Mouse (Mus musculus) myocyte (in vitro differentiated cells): ENCODE measurements at regions not wholly inside any gene's neighbourhood (a gene's known extent, or its start where the extent isn't known, plus 50 kb on each side); places are given as distances from the start of the nearest gene placed in this dataset.

Experiments
- CEBPB ChIP-seq: IDR thresholded peaks from 2 replicates; pipeline ENCODE4 v1.6.1; 2011; ENCODE audit warnings: mild to moderate bottlenecking, moderate library complexity; ENCODE audit not compliant: poor library complexity, insufficient read depth, severe bottlenecking
- MAX ChIP-seq: IDR thresholded peaks from one replicate; pipeline ENCODE4 v1.6.1; 2011; ENCODE audit warnings: low read depth, mild to moderate bottlenecking, control low read depth
- MYOD1 ChIP-seq, 3 experiments: IDR thresholded peaks; one replicate each; pipeline ENCODE4 v1.6.1; 2011; ENCODE audit warnings: control low read depth in 2 of 3, low read depth in 2 of 3, mild to moderate bottlenecking in 2 of 3, moderate library complexity in 1 of 3; ENCODE audit not compliant: insufficient read length in 2 of 3, control insufficient read depth in 1 of 3
- POLR2A ChIP-seq: IDR thresholded peaks from one replicate; pipeline ENCODE4 v1.6.1; 2011; ENCODE audit warnings: low read depth, mild to moderate bottlenecking, control low read depth, moderate library complexity; ENCODE audit not compliant: insufficient read length
- SRF ChIP-seq: IDR thresholded peaks from one replicate; pipeline ENCODE4 v1.6.1; 2011; ENCODE audit warnings: low read depth; ENCODE audit not compliant: control insufficient read depth, insufficient read length
- TCF3 ChIP-seq: IDR thresholded peaks from one replicate; pipeline ENCODE4 v1.6.1; 2011; ENCODE audit warnings: low read depth, control low read depth; ENCODE audit not compliant: insufficient read length

DNA sequence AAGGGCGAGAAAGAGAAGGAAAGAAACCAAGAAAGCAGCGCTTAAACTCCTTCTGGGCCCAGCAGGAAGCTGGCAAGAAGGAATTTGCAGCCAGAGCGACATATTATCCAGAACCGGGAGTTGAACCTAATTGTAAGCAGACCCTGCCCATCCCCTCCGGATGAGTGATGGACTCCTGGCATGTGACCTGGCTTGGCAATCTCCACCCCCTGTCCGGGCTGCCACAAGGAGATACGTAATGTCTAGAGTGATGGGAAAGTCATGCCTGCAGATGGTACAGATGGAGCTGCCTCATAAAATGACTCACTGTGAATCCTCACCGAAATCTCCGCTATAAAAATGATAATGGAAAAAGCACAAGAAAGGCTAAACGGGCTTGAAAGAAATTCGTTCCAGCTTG lies 133.1 kb downstream of the Dmrt2 start:
- no peak for TF ChIP-seq TCF3
- no peak for TF ChIP-seq SRF
- peak in 1 of 3 experiments; percentile 19 for TF ChIP-seq MYOD1 (IDR thresholded peaks at IDR 0.05; ENCODE audit: control insufficient read depth in 1 of 3, insufficient read length in 2 of 3, low read depth in 2 of 3)
- no peak for TF ChIP-seq MAX
- TF ChIP-seq POLR2A: no peak
- TF ChIP-seq CEBPB: no peak
